In the genomic region with DNA sequence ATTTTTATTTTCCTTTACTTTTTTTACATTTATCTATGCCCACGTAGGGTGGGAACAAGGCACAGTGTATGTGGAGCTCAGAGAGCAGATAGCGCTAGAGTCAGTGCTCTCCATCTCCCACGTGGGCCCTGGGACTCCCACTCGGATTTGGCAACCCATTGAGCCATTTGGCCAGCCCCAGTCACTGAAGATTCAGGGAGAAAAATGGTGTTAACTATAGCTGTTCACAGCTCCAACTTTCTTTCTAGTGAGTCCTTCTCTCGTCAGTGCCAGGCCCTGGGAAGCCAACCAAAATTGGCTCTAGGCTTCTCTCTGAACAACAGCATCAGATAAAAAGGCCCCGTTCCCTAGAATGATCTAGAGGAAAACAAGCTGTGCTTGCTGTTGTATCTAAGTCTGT, we compare ENCODE assay signal across 32 mouse cellular contexts. TPM values are rescaled to one million over a fixed set of nuclear protein-coding genes. Genes with fewer than 3 reads are reported as not detected.
DNase-seq lines count a peak whose midpoint lies in the region; ATAC-seq and TF ChIP-seq lines count a peak whose summit lies in the region.
"Had no signal": no experiment of that assay in that cellular context is flagged by ENCODE, and none has a peak within 500 bp of the region (broad histone marks: within the 10 kb centered on the region; RNA-seq: fewer than 3 reads in every experiment).

No protein-coding gene starts in this region.

- H3K4me1 ChIP-seq in forebrain, postnatal 0 days (ENCODE audit: insufficient read depth): no peaks in the 10 kb centered on the region
- H3K4me1 ChIP-seq in forebrain, embryonic 13.5 days: no peaks in the 10 kb centered on the region
- H3K4me1 ChIP-seq: forebrain, embryonic 10.5 days; heart, embryonic 12.5 days; heart, embryonic 15.5 days; hindbrain, embryonic 13.5 days; intestine, embryonic 15.5 days had no signal

- peak; percentile 25; the same call in 1 of the 2 replicates for ATAC-seq in forebrain, postnatal 0 days
- no peak for ATAC-seq in forebrain, embryonic 13.5 days
- ATAC-seq: forebrain, embryonic 15.5 days; hindbrain, embryonic 16.5 days; Patski had no signal

- DNase-seq in cerebellum, postnatal 14 days: peak; percentile 44 to 60
- no peak for DNase-seq in cerebellum, adult 8-10 months
- DNase-seq in forebrain, postnatal 0 days: peak; percentile 43
- peak; percentile 21 to 36 for DNase-seq in right cerebral cortex, postnatal 10 days (ENCODE audit: low spot score in 2 of 2)
- DNase-seq in right cerebral cortex, postnatal 25 days: no peak
- DNase-seq in brain, embryonic 14.5 days (ENCODE audit: low read depth): peak; percentile 39
- DNase-seq: adrenal gland, postnatal 10 days; B cell, adult 2 months; cerebellum, adult 9-10 months; gastrocnemius, adult 2 months; gastrocnemius, postnatal 14 days; heart, adult 11 months; heart, postnatal 10 days; heart, postnatal 36 days; kidney, adult 11 months had no signal

- no peak overlapping the region for H3K27ac ChIP-seq in forebrain, postnatal 0 days (ENCODE audit: low read depth, low read length)
- H3K27ac ChIP-seq in forebrain, embryonic 13.5 days: no peak overlapping the region
- H3K27ac ChIP-seq: forebrain, embryonic 10.5 days; forebrain, embryonic 15.5 days; gastrocnemius, adult 2 months; heart, embryonic 15.5 days; hindbrain, embryonic 10.5 days; hindbrain, embryonic 13.5 days; intestine, embryonic 15.5 days had no signal

- no peak for TF ChIP-seq CTCF in forebrain, postnatal 0 days (IDR thresholded peaks at IDR 0.05; ENCODE audit: low read depth)
- TF ChIP-seq CTCF in brain, embryonic 14.5 days (IDR thresholded peaks at IDR 0.05; ENCODE audit: borderline replicate concordance, extremely low read depth, insufficient read depth, insufficient read length): no peak

- TF ChIP-seq POLR2A in brain, embryonic 14.5 days (IDR thresholded peaks at IDR 0.05; ENCODE audit: borderline replicate concordance, extremely low read depth, insufficient read depth, insufficient read length, poor library complexity, severe bottlenecking): no peak

- H3K36me3 ChIP-seq in forebrain, postnatal 0 days (ENCODE audit: insufficient read depth): no peaks in the 10 kb centered on the region
- no peaks in the 10 kb centered on the region for H3K36me3 ChIP-seq in forebrain, embryonic 13.5 days (ENCODE audit: poor library complexity, severe bottlenecking)
- H3K36me3 ChIP-seq: forebrain, embryonic 10.5 days; forebrain, embryonic 15.5 days; G1E; heart, embryonic 12.5 days; heart, embryonic 15.5 days; hindbrain, embryonic 10.5 days; hindbrain, embryonic 13.5 days; intestine, embryonic 15.5 days had no signal

- H3K9ac ChIP-seq in forebrain, postnatal 0 days: no peak overlapping the region
- no peak overlapping the region for H3K9ac ChIP-seq in forebrain, embryonic 13.5 days
- H3K9ac ChIP-seq: forebrain, embryonic 15.5 days; heart, embryonic 12.5 days; heart, embryonic 15.5 days; hindbrain, embryonic 13.5 days; intestine, embryonic 15.5 days had no signal

- H3K4me2 ChIP-seq in forebrain, postnatal 0 days (ENCODE audit: low read depth): no peak overlapping the region
- no peak overlapping the region for H3K4me2 ChIP-seq in forebrain, embryonic 13.5 days
- H3K4me2 ChIP-seq: forebrain, embryonic 15.5 days; heart, embryonic 12.5 days; heart, embryonic 15.5 days; hindbrain, embryonic 13.5 days; intestine, embryonic 15.5 days had no signal

- WGBS in forebrain, postnatal 0 days: 48% methylated on average over 6 of the region's 6 CpGs
- WGBS in forebrain, embryonic 13.5 days: 76% methylated on average over 6 of the region's 6 CpGs

- no peaks in the 10 kb centered on the region; the same call in 1 of the 2 replicates for H3K27me3 ChIP-seq in forebrain, postnatal 0 days (ENCODE audit: insufficient read depth, low read length)
- H3K27me3 ChIP-seq in forebrain, embryonic 13.5 days: peaks cover 4% of the 10 kb centered on the region
- H3K27me3 ChIP-seq: CH12.LX; forebrain, embryonic 15.5 days; heart, embryonic 12.5 days; heart, embryonic 15.5 days; hindbrain, embryonic 13.5 days; intestine, embryonic 15.5 days had no signal

- no peaks in the 10 kb centered on the region for H3K9me3 ChIP-seq in forebrain, postnatal 0 days (ENCODE audit: low read length)
- no peaks in the 10 kb centered on the region for H3K9me3 ChIP-seq in forebrain, embryonic 13.5 days (replicated peaks)
- H3K9me3 ChIP-seq: forebrain, embryonic 10.5 days; forebrain, embryonic 15.5 days; heart, embryonic 12.5 days; heart, embryonic 15.5 days; hindbrain, embryonic 10.5 days; hindbrain, embryonic 13.5 days; intestine, embryonic 15.5 days had no signal

- H3K4me3 ChIP-seq in forebrain, postnatal 0 days (ENCODE audit: low read depth, low read length): no peak overlapping the region
- H3K4me3 ChIP-seq in forebrain, embryonic 13.5 days: no peak overlapping the region
- H3K4me3 ChIP-seq: forebrain, embryonic 10.5 days; forebrain, embryonic 15.5 days; gastrocnemius, adult 2 months; heart, embryonic 12.5 days; heart, embryonic 15.5 days; hindbrain, embryonic 10.5 days; hindbrain, embryonic 13.5 days; intestine, embryonic 15.5 days had no signal

RNA-seq across cellular contexts. Expression of a gene that starts 42.2 kb away (rescaled TPM):
- 4.5 and 9.4 TPM in 2 replicates for total RNA-seq in forebrain, postnatal 0 days (2014; rRNA removed)
- polyA plus RNA-seq in forebrain, postnatal 0 days (2015; fragmentation: Nextera tagmentation; extraction: Ambion mirVana): 1.3 and 1.5 TPM in 2 replicates
- polyA plus RNA-seq in forebrain, embryonic 13.5 days (2015; fragmentation: Nextera tagmentation; extraction: Ambion mirVana): 1.8 and 5.5 TPM in 2 replicates
- polyA plus RNA-seq in brain, embryonic 14.5 days (2012; rRNA removed): 18.0 and 26.0 TPM in 2 replicates
- total RNA-seq: adrenal gland, adult 18-20 months; adrenal gland, postnatal 10 days; adrenal gland, postnatal 4 days; CH12.LX; G1E; gastrocnemius, adult 2 months; gastrocnemius, postnatal 14 days; gastrocnemius, postnatal 4 days; heart, adult 8-10 months; heart, postnatal 10 days; heart, postnatal 36 days had no signal
- polyA plus RNA-seq: embryonic facial prominence, embryonic 14.5 days; G1E; heart, embryonic 12.5 days; heart, embryonic 15.5 days; intestine, embryonic 15.5 days; Patski had no signal

Comparison
In these comparisons a context has a peak if more than half of its experiments do, and no peak if none do; other contexts are left out.
1. DNase-seq: peak in cerebellum, postnatal 14 days (2 of 2), forebrain, postnatal 0 days (single experiment), right cerebral cortex, postnatal 10 days (2 of 2) and brain, embryonic 14.5 days (single experiment); none in cerebellum, adult 8-10 months (single experiment) and right cerebral cortex, postnatal 25 days (single experiment).